Comparison of ENCODE assay signal across 22 mouse cellular contexts in genomic region chr13:51369354-51369753, GRCm38 (mm10).
"Had no signal": no experiment of that assay in that cellular context is flagged by ENCODE, and none has a peak within 500 bp of the region (broad histone marks: within the 10 kb centered on the region; RNA-seq: fewer than 3 reads in every experiment).

No protein-coding gene starts in this region.

- DNase-seq: cerebellum, adult 2 months; cerebellum, adult 8-10 months; cerebellum, adult 9-10 months; cerebellum, adult 9-11 months; cerebellum, postnatal 10 days; cerebellum, postnatal 14 days; cerebellum, postnatal 25 days; cerebellum, postnatal 36 days; embryo, embryonic 11 days; forebrain, postnatal 0 days; gastrocnemius, adult 2 months; gastrocnemius, postnatal 10 days; gastrocnemius, postnatal 14 days; gastrocnemius, postnatal 25 days; gastrocnemius, postnatal 36 days; heart, adult 11 months; heart, adult 18-20 months; heart, adult 2 months had no signal

- ATAC-seq: forebrain, embryonic 13.5 days; forebrain, embryonic 14.5 days; forebrain, embryonic 15.5 days; forebrain, embryonic 16.5 days; forebrain, postnatal 0 days had no signal
